Mouse (Mus musculus): ENCODE data around the gene Parm1. TPM values are rescaled to one million over a fixed set of nuclear protein-coding genes. Genes with fewer than 3 reads are reported as not detected.

The Parm1 gene
- total RNA-seq, 1 experiment from 2014 or later = 121 TPM

DNA sequence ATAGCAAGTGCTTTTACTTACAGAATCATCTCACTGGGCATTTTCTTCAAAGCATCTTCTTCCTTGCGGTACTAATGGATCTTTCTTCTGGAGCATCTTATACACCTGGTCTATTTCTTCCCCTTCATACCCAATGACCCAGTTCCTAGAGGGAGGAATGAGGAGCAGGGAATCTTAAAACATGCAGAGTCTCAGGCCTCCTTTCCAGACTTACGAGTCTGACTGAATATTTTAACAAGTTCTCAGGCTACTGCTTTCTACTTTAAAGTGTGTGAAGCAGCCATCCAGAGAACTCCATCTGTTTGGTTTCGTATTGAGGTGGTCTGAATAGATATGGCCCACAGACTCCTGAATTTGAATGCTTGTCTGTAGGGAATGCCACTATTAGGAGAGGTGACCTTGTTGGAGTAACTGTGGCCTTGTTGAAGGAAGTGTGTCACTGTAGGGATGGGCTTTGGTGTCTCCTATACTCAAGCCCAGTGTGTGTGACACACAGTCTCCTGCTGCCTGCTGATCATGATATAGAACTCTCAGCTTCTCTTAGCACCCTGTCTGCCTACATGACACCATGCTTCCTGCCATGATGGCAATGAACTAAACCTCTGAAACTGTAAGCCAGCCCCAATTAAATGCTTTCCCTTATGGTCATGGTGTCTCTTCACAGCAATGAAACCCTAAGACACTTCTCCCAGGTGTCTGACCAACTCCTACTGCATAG, 137.1 kb downstream of the Parm1 start:
- DNase-seq = no peak

DNA sequence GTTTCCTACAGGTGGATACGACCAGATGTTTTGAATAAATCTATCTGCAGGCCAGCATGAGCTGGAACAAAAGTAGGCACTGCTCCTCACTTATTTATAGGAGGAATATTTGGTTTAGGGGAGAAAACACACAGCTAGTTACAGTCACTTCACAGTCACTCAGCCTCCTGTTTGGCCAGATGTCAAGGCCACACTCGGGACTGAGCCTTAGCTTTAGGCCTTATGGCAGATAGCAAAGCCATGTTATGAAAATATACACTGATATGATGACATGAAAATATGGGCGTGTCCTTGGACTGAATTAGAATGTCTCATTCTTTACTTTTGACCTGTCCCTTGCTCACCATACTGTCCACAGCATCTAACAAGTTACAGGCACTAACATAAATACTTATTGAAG, 137.8 kb downstream of the Parm1 start:
- no peak for DNase-seq

DNA sequence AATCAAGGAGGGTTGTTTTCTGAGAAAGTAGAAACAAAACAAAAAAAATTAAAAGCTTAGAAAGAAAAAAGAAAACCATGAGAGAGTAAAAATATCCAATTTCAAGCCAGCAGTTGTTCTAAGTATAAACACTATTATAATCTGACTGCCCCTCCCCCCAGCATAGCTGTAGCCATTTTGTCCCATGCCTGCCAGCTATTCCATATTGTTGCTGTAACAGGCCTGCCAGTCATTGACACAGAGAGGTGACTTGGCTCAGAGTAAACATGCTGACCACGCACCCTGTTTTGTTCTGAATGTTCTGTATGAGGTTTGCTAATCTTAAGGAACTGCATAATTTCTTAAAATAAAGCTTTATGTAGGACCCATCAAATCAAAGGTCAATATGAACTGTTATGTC, 145.3 kb downstream of the Parm1 start:
- DNase-seq = no peak

DNA sequence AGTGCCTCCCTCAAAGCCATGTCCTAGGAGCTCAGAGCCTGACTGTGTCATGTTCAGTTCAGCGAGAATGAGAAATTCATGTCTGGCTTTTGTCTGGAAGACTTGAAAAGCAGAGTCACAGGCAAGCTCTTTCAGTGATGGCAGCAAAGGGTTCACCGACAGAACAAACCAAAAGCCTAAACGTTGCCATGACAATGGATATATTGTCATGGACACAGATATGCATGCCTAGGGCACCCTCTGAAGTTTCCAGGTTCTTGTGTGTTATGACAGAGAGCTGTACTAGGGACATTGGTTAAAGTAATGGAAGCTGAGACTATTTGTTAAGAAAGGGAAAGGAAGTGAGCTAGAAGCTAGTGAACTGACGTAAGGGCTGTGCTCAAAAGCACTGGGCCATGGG, 149.7 kb downstream of the Parm1 start:
- no peak for DNase-seq

DNA sequence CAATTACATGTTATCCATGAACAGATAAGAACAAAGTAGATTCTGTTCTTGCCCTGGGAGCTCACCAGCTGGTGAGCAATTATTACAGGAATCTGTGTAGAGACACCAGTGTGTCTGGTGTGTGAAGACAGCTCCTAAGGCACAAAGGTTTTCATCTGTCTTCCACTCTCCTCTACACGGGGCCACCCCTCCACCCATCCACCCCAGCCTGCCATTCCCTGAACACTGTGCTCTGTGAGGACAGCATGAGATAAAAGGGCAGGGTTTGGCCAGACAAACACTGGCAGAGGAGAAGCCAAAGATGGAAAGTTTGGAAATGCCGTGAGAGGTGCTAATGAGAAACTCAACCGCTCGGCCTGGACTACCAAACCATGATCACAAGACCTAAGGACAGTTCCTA, 151.8 kb downstream of the Parm1 start:
- no peak for DNase-seq

Other genes with a start within 250 kb of the Parm1 start
- gene Btc, start 114.6 kb upstream of the Parm1 start, total RNA-seq (2021) = 1.1 TPM in 1 of 2 replicates, not detected in the other